Mouse (Mus musculus) adrenal gland, postnatal 36 days (tissue): ENCODE data around the gene Nfkb1. TPM values are rescaled to one million over a fixed set of nuclear protein-coding genes. Genes with fewer than 3 reads are reported as not detected.

Experiments used
- DNase-seq, 2 experiments: peaks; one replicate each; pipeline ENCODE4 v3.0.0; 2021; ENCODE audit warnings: mixed read lengths in 1 of 2
- total RNA-seq, 2 experiments: library from RNA; stranded (reverse); gene quantifications; 2 replicates each; pipeline ENCODE4 v1.2.3; 2021

Nfkb1 gene
- total RNA-seq, 2 experiments from 2014 or later: 55.8 to 58.1 TPM

GRCm38 (mm10) chr3:135546212-135546923 is 145.0 kb downstream of the Nfkb1 start:
- DNase-seq: no peak

Other genes starting within 250 kb of the Nfkb1 start
- gene Manba, start 205.9 kb downstream of the Nfkb1 start, total RNA-seq: 10 to 100 TPM; 10.4 to 12.9 TPM
- gene Slc39a8, start 133.7 kb upstream of the Nfkb1 start, total RNA-seq: 1 to 10 TPM; 3.4 to 5.1 TPM